Comparison of ENCODE assay signal across 39 mouse cellular contexts in the genomic region with DNA sequence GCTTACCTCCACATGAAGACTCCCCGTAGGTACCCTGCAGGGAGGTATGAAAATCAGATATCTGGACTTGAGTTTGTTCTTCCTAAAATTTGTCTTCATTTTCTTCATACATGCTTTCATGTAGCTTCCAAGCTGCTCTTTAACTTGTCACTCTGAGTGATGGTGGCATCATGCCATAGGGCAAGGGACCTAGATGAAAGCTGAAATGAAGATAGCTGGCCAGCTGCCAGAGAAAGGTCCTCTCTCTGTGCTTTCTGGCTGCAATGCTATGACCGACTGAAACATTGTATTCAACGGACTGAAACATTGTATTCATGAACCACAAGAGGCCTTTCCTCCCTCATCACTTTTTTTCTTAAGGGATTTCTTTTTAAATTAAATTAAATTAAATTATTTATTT. TPM values are rescaled to one million over a fixed set of nuclear protein-coding genes. Genes with fewer than 3 reads are reported as not detected.
DNase-seq lines count a peak whose midpoint lies in the region; ATAC-seq and TF ChIP-seq lines count a peak whose summit lies in the region.
"Had no signal": no experiment of that assay in that cellular context is flagged by ENCODE, and none has a peak within 500 bp of the region (broad histone marks: within the 10 kb centered on the region; RNA-seq: fewer than 3 reads in every experiment).

No protein-coding gene starts in this region.

- ATAC-seq in forebrain, embryonic 14.5 days, result no peak
- ATAC-seq in forebrain, embryonic 16.5 days, result no peak
- no peak for ATAC-seq in kidney, embryonic 16.5 days (ENCODE audit: low FRiP score, low TSS enrichment)
- ATAC-seq in midbrain, postnatal 0 days (ENCODE audit: low FRiP score), result no peak
- ATAC-seq in midbrain, embryonic 15.5 days (replicated peaks), result no peak
- ATAC-seq: CD4-positive, CD25-positive, alpha-beta regulatory T cell, adult 4 months; forebrain, postnatal 0 days; inflammation-experienced regulatory T-cells, adult 6 months; liver, embryonic 12.5 days; lung, postnatal 0 days had no signal

- TF ChIP-seq CTCF in midbrain, postnatal 0 days (IDR thresholded peaks at IDR 0.05), result no peak

- H3K36me3 ChIP-seq in forebrain, embryonic 14.5 days (ENCODE audit: control insufficient read depth, insufficient read depth, low read length), result no peaks in the 10 kb centered on the region
- H3K36me3 ChIP-seq in forebrain, embryonic 16.5 days (ENCODE audit: control insufficient read depth, insufficient read depth), result no peaks in the 10 kb centered on the region
- no peaks in the 10 kb centered on the region for H3K36me3 ChIP-seq in kidney, embryonic 16.5 days (ENCODE audit: insufficient read depth, low read length)
- no peaks in the 10 kb centered on the region for H3K36me3 ChIP-seq in midbrain, postnatal 0 days (ENCODE audit: insufficient read depth, low read length)
- no peaks in the 10 kb centered on the region for H3K36me3 ChIP-seq in midbrain, embryonic 15.5 days (replicated peaks)
- H3K36me3 ChIP-seq: embryonic facial prominence, embryonic 13.5 days; forebrain, embryonic 10.5 days; hindbrain, embryonic 13.5 days; limb, embryonic 13.5 days; liver, embryonic 12.5 days; neural tube, embryonic 13.5 days had no signal

- H3K4me1 ChIP-seq in forebrain, embryonic 14.5 days (ENCODE audit: control insufficient read depth, insufficient read depth, low read length), result peaks cover 3% of the 10 kb centered on the region; the same call in 1 of the 2 replicates
- peaks cover 10% of the 10 kb centered on the region for H3K4me1 ChIP-seq in forebrain, embryonic 16.5 days (replicated peaks; ENCODE audit: control insufficient read depth, insufficient read depth, low read length)
- no peaks in the 10 kb centered on the region for H3K4me1 ChIP-seq in kidney, embryonic 16.5 days (ENCODE audit: insufficient read depth, low read length)
- H3K4me1 ChIP-seq in midbrain, postnatal 0 days (ENCODE audit: insufficient read depth, low read length), result no peaks in the 10 kb centered on the region; the same call in 1 of the 2 replicates
- H3K4me1 ChIP-seq in midbrain, embryonic 15.5 days, result peaks cover 11% of the 10 kb centered on the region
- H3K4me1 ChIP-seq: embryonic facial prominence, embryonic 13.5 days; forebrain, embryonic 10.5 days; limb, embryonic 13.5 days; liver, embryonic 12.5 days; megakaryocyte, embryonic 14.5 days had no signal

- no peak overlapping the region for H3K27ac ChIP-seq in forebrain, embryonic 14.5 days (ENCODE audit: low read depth, low read length)
- no peak overlapping the region for H3K27ac ChIP-seq in forebrain, embryonic 16.5 days (ENCODE audit: low read length)
- no peak overlapping the region for H3K27ac ChIP-seq in kidney, embryonic 16.5 days (ENCODE audit: low read length)
- no peak overlapping the region for H3K27ac ChIP-seq in midbrain, postnatal 0 days (ENCODE audit: low read depth, low read length)
- H3K27ac ChIP-seq in midbrain, embryonic 15.5 days, result no peak overlapping the region
- H3K27ac ChIP-seq: embryonic facial prominence, embryonic 13.5 days; forebrain, embryonic 10.5 days; hindbrain, embryonic 13.5 days; limb, embryonic 13.5 days; liver, embryonic 12.5 days; neural tube, embryonic 13.5 days had no signal

- no peak overlapping the region for H3K4me2 ChIP-seq in forebrain, embryonic 14.5 days (ENCODE audit: low read length)
- no peak overlapping the region for H3K4me2 ChIP-seq in forebrain, embryonic 16.5 days (ENCODE audit: low read length)
- no peak overlapping the region for H3K4me2 ChIP-seq in kidney, embryonic 16.5 days (replicated peaks; ENCODE audit: low read depth, low read length)
- no peak overlapping the region for H3K4me2 ChIP-seq in midbrain, postnatal 0 days (ENCODE audit: low read depth, low read length, poor library complexity, severe bottlenecking)
- no peak overlapping the region for H3K4me2 ChIP-seq in midbrain, embryonic 15.5 days
- H3K4me2 ChIP-seq: embryonic facial prominence, embryonic 13.5 days; heart, embryonic 11.5 days; hindbrain, embryonic 13.5 days; limb, embryonic 13.5 days; liver, embryonic 12.5 days; neural tube, embryonic 13.5 days had no signal

- H3K9me3 ChIP-seq in forebrain, embryonic 14.5 days (replicated peaks; ENCODE audit: control insufficient read depth, low read length), result no peaks in the 10 kb centered on the region
- no peaks in the 10 kb centered on the region for H3K9me3 ChIP-seq in forebrain, embryonic 16.5 days (ENCODE audit: control insufficient read depth, low read length)
- no peaks in the 10 kb centered on the region for H3K9me3 ChIP-seq in kidney, embryonic 16.5 days (ENCODE audit: low read length)
- H3K9me3 ChIP-seq in midbrain, postnatal 0 days (ENCODE audit: low read length), result no peaks in the 10 kb centered on the region
- H3K9me3 ChIP-seq in midbrain, embryonic 15.5 days, result no peaks in the 10 kb centered on the region
- H3K9me3 ChIP-seq: embryonic facial prominence, embryonic 13.5 days; forebrain, embryonic 10.5 days; hindbrain, embryonic 13.5 days; limb, embryonic 13.5 days; liver, embryonic 12.5 days; megakaryocyte, embryonic 14.5 days; neural tube, embryonic 13.5 days had no signal

- H3K27me3 ChIP-seq in forebrain, embryonic 14.5 days (replicated peaks; ENCODE audit: control insufficient read depth, insufficient read depth, low read length), result no peaks in the 10 kb centered on the region
- H3K27me3 ChIP-seq in forebrain, embryonic 16.5 days (replicated peaks; ENCODE audit: control insufficient read depth, insufficient read depth, low read length), result no peaks in the 10 kb centered on the region
- no peaks in the 10 kb centered on the region for H3K27me3 ChIP-seq in kidney, embryonic 16.5 days (ENCODE audit: insufficient read depth, low read length)
- no peaks in the 10 kb centered on the region for H3K27me3 ChIP-seq in midbrain, postnatal 0 days (ENCODE audit: insufficient read depth, low read length)
- no peaks in the 10 kb centered on the region for H3K27me3 ChIP-seq in midbrain, embryonic 15.5 days (replicated peaks)
- H3K27me3 ChIP-seq: embryonic facial prominence, embryonic 13.5 days; hindbrain, embryonic 13.5 days; limb, embryonic 13.5 days; liver, embryonic 12.5 days; megakaryocyte, embryonic 14.5 days; neural tube, embryonic 13.5 days had no signal

- no peak overlapping the region for H3K4me3 ChIP-seq in forebrain, embryonic 14.5 days (ENCODE audit: low read depth, low read length)
- no peak overlapping the region for H3K4me3 ChIP-seq in forebrain, embryonic 16.5 days (replicated peaks; ENCODE audit: low read length)
- H3K4me3 ChIP-seq in kidney, embryonic 16.5 days (ENCODE audit: low read length), result no peak overlapping the region
- H3K4me3 ChIP-seq in midbrain, postnatal 0 days (ENCODE audit: low read depth, low read length), result no peak overlapping the region
- no peak overlapping the region for H3K4me3 ChIP-seq in midbrain, embryonic 15.5 days
- H3K4me3 ChIP-seq: embryonic facial prominence, embryonic 13.5 days; forebrain, embryonic 10.5 days; hindbrain, embryonic 13.5 days; limb, embryonic 13.5 days; liver, embryonic 12.5 days; megakaryocyte, embryonic 14.5 days; neural tube, embryonic 13.5 days had no signal

- no peak overlapping the region for H3K9ac ChIP-seq in forebrain, embryonic 14.5 days (ENCODE audit: low read length)
- no peak overlapping the region for H3K9ac ChIP-seq in forebrain, embryonic 16.5 days (replicated peaks; ENCODE audit: low read depth, low read length)
- no peak overlapping the region for H3K9ac ChIP-seq in kidney, embryonic 16.5 days (replicated peaks; ENCODE audit: low read length)
- H3K9ac ChIP-seq in midbrain, postnatal 0 days (replicated peaks; ENCODE audit: low read length, poor library complexity, severe bottlenecking), result no peak overlapping the region
- H3K9ac ChIP-seq in midbrain, embryonic 15.5 days, result no peak overlapping the region
- H3K9ac ChIP-seq: embryonic facial prominence, embryonic 13.5 days; forebrain, postnatal 0 days; hindbrain, embryonic 13.5 days; limb, embryonic 13.5 days; liver, embryonic 12.5 days; neural tube, embryonic 13.5 days had no signal

- peak; percentile 21 for DNase-seq in forebrain, embryonic 14.5 days (ENCODE audit: low spot score)
- DNase-seq in kidney, postnatal 14 days, result peak; percentile 2
- DNase-seq in midbrain, postnatal 0 days (ENCODE audit: low spot score), result peak; percentile 82
- DNase-seq in testis, postnatal 14 days (ENCODE audit: low spot score), result peak; percentile 29
- DNase-seq: cerebellum, adult 2 months; forebrain, postnatal 0 days; gastrocnemius, postnatal 14 days; heart, postnatal 4 days; kidney, adult 2 months; lung, adult 18-20 months; lung, postnatal 4 days; right cerebral cortex, postnatal 14 days; spleen, adult 18-20 months; thymus, adult 2 months; thymus, postnatal 36 days had no signal

- 82% methylated on average over 3 of the region's 3 CpGs for WGBS in forebrain, embryonic 14.5 days
- 82% methylated on average over 3 of the region's 3 CpGs for WGBS in forebrain, embryonic 16.5 days
- WGBS in kidney, embryonic 16.5 days, result 86% methylated on average over 3 of the region's 3 CpGs
- WGBS in midbrain, postnatal 0 days, result 70% methylated on average over 3 of the region's 3 CpGs
- 85% methylated on average over 3 of the region's 3 CpGs for WGBS in midbrain, embryonic 15.5 days

RNA-seq across cellular contexts. Expression of a gene that starts 20.2 kb away (rescaled TPM):
- not detected in 2 replicates for polyA plus RNA-seq in forebrain, embryonic 14.5 days (2014; fragmentation: Nextera tagmentation; extraction: Ambion mirVana)
- polyA plus RNA-seq in forebrain, embryonic 16.5 days (2015; fragmentation: Nextera tagmentation; extraction: Ambion mirVana), result not detected in 2 replicates
- polyA plus RNA-seq in kidney, embryonic 16.5 days (2015; fragmentation: Nextera tagmentation; extraction: Ambion mirVana), result not detected in 2 replicates
- not detected in 2 replicates for total RNA-seq in midbrain, postnatal 0 days (2014; rRNA removed)
- not detected in 2 replicates for polyA plus RNA-seq in midbrain, postnatal 0 days (2015; fragmentation: Nextera tagmentation; extraction: Ambion mirVana)
- polyA plus RNA-seq in midbrain, embryonic 15.5 days (2015; fragmentation: Nextera tagmentation; extraction: Ambion mirVana), result 0.21 TPM in 1 of 2 replicates, not detected in the other
- total RNA-seq: adrenal gland, adult 18-20 months; adrenal gland, postnatal 36 days; common myeloid progenitor, adult 5-6 weeks; granulocyte monocyte progenitor cell, adult 5-6 weeks; heart, postnatal 4 days; layer of hippocampus, adult 18-20 months; layer of hippocampus, postnatal 10 days; left cerebral cortex, adult 18-20 months; left cerebral cortex, postnatal 25 days had no signal
- polyA plus RNA-seq: cerebellum, adult 2 months; forebrain, embryonic 10.5 days; heart, embryonic 11.5 days; heart, embryonic 16.5 days; hindbrain, embryonic 13.5 days; inflammation-experienced regulatory T-cells, adult 6 months; kidney, adult 2 months; liver, embryonic 12.5 days; lung, postnatal 0 days; neural tube, embryonic 13.5 days; stomach, embryonic 16.5 days had no signal

RNA-seq across cellular contexts. Expression of a gene that starts 26.1 kb away (rescaled TPM):
- polyA plus RNA-seq in forebrain, embryonic 14.5 days (2014; fragmentation: Nextera tagmentation; extraction: Ambion mirVana), result not detected in 2 replicates
- polyA plus RNA-seq in forebrain, embryonic 16.5 days (2015; fragmentation: Nextera tagmentation; extraction: Ambion mirVana), result not detected in 2 replicates
- not detected in 2 replicates for polyA plus RNA-seq in kidney, embryonic 16.5 days (2015; fragmentation: Nextera tagmentation; extraction: Ambion mirVana)
- not detected in 2 replicates for total RNA-seq in midbrain, postnatal 0 days (2014; rRNA removed)
- polyA plus RNA-seq in midbrain, postnatal 0 days (2015; fragmentation: Nextera tagmentation; extraction: Ambion mirVana), result not detected in 2 replicates
- polyA plus RNA-seq in midbrain, embryonic 15.5 days (2015; fragmentation: Nextera tagmentation; extraction: Ambion mirVana), result not detected in 2 replicates
- total RNA-seq: adrenal gland, adult 18-20 months; adrenal gland, postnatal 36 days; common myeloid progenitor, adult 5-6 weeks; forebrain, postnatal 0 days; gastrocnemius, postnatal 14 days; granulocyte monocyte progenitor cell, adult 5-6 weeks; heart, postnatal 4 days; layer of hippocampus, adult 18-20 months; layer of hippocampus, postnatal 10 days; left cerebral cortex, adult 18-20 months; left cerebral cortex, postnatal 25 days had no signal
- polyA plus RNA-seq: CD4-positive, CD25-positive, alpha-beta regulatory T cell, adult 4 months; cerebellum, adult 2 months; embryonic facial prominence, embryonic 13.5 days; forebrain, embryonic 10.5 days; forebrain, postnatal 0 days; heart, embryonic 11.5 days; heart, embryonic 16.5 days; hindbrain, embryonic 13.5 days; inflammation-experienced regulatory T-cells, adult 6 months; limb, embryonic 13.5 days; liver, embryonic 12.5 days; lung, postnatal 0 days; neural tube, embryonic 13.5 days; stomach, embryonic 16.5 days had no signal

RNA-seq across cellular contexts. Expression of a gene that starts 39.2 kb away (rescaled TPM):
- not detected in 2 replicates for polyA plus RNA-seq in forebrain, embryonic 14.5 days (2014; fragmentation: Nextera tagmentation; extraction: Ambion mirVana)
- not detected in 2 replicates for polyA plus RNA-seq in forebrain, embryonic 16.5 days (2015; fragmentation: Nextera tagmentation; extraction: Ambion mirVana)
- not detected in 2 replicates for polyA plus RNA-seq in kidney, embryonic 16.5 days (2015; fragmentation: Nextera tagmentation; extraction: Ambion mirVana)
- 0.16 TPM in 1 of 2 replicates, not detected in the other for total RNA-seq in midbrain, postnatal 0 days (2014; rRNA removed)
- 0.06 and 0.07 TPM in 2 replicates for polyA plus RNA-seq in midbrain, postnatal 0 days (2015; fragmentation: Nextera tagmentation; extraction: Ambion mirVana)
- not detected in 2 replicates for polyA plus RNA-seq in midbrain, embryonic 15.5 days (2015; fragmentation: Nextera tagmentation; extraction: Ambion mirVana)
- total RNA-seq: adrenal gland, adult 18-20 months; adrenal gland, postnatal 36 days; common myeloid progenitor, adult 5-6 weeks; forebrain, postnatal 0 days; gastrocnemius, postnatal 14 days; granulocyte monocyte progenitor cell, adult 5-6 weeks; heart, postnatal 4 days; layer of hippocampus, adult 18-20 months; layer of hippocampus, postnatal 10 days; left cerebral cortex, adult 18-20 months; left cerebral cortex, postnatal 25 days had no signal
- polyA plus RNA-seq: CD4-positive, CD25-positive, alpha-beta regulatory T cell, adult 4 months; cerebellum, adult 2 months; embryonic facial prominence, embryonic 13.5 days; forebrain, embryonic 10.5 days; forebrain, postnatal 0 days; heart, embryonic 11.5 days; heart, embryonic 16.5 days; hindbrain, embryonic 13.5 days; inflammation-experienced regulatory T-cells, adult 6 months; limb, embryonic 13.5 days; liver, embryonic 12.5 days; lung, postnatal 0 days; neural tube, embryonic 13.5 days; stomach, embryonic 16.5 days had no signal

RNA-seq across cellular contexts. Expression of a gene that starts 60.0 kb away (rescaled TPM):
- polyA plus RNA-seq in forebrain, embryonic 14.5 days (2014; fragmentation: Nextera tagmentation; extraction: Ambion mirVana), result 53.1 and 64.5 TPM in 2 replicates
- 94.7 and 97.2 TPM in 2 replicates for polyA plus RNA-seq in forebrain, embryonic 16.5 days (2015; fragmentation: Nextera tagmentation; extraction: Ambion mirVana)
- 37.4 and 39.3 TPM in 2 replicates for polyA plus RNA-seq in kidney, embryonic 16.5 days (2015; fragmentation: Nextera tagmentation; extraction: Ambion mirVana)
- total RNA-seq in midbrain, postnatal 0 days (2014; rRNA removed), result 81.0 and 85.5 TPM in 2 replicates
- 96.3 and 99.1 TPM in 2 replicates for polyA plus RNA-seq in midbrain, postnatal 0 days (2015; fragmentation: Nextera tagmentation; extraction: Ambion mirVana)
- polyA plus RNA-seq in midbrain, embryonic 15.5 days (2015; fragmentation: Nextera tagmentation; extraction: Ambion mirVana), result 101 and 104 TPM in 2 replicates

Comparison
In these comparisons a context has a peak if more than half of its experiments do, and no peak if none do; other contexts are left out.
1. DNase-seq: peak in every context shown above with its lines; median percentile 82 in midbrain, postnatal 0 days; 29 in testis, postnatal 14 days; 21 in forebrain, embryonic 14.5 days; 2 in kidney, postnatal 14 days.